Mouse (Mus musculus) megakaryocyte, embryonic 14.5 days (primary cell): ENCODE measurements at regions not wholly inside any gene's neighbourhood (a gene's known extent, or its start where the extent isn't known, plus 50 kb on each side); places are given as distances from the start of the nearest gene placed in this dataset.

Experiments
- FLI1 ChIP-seq: IDR thresholded peaks from 2 replicates; pipeline ENCODE4 v1.6.1; 2012; ENCODE audit warnings: low read length, inconsistent platforms, mixed read lengths
- GATA1 ChIP-seq: IDR thresholded peaks from 3 replicates; pipeline ENCODE4 v1.6.1; 2012; ENCODE audit warnings: mixed read lengths, low read length, inconsistent platforms, borderline replicate concordance

- TF ChIP-seq GATA1 (no peak), FLI1 (no peak)
These were observed 55.3 kb downstream of the Spin2c start for GRCm38 (mm10) chrX:153887285-153887684.
